Mouse (Mus musculus): Measurements from ENCODE around the gene Scgb1b2. TPM values are rescaled to one million over a fixed set of nuclear protein-coding genes. Genes with fewer than 3 reads are reported as not detected.

Gene Scgb1b2
- not detected for total RNA-seq (2021)

- intact Hi-C loops (cut with DNase I): no loop called here
- DNase-seq (ENCODE audit: low spot score in 2 of 2): no peak
These were observed at the start of gene Scgb1b2 for GRCm38 (mm10) chr7:31291721-31292120. TSS of gene Scgb1b2 (minus strand) at chr7:31291821.

GRCm38 (mm10) chr7:31290208-31290607 is 1.4 kb downstream of the Scgb1b2 start, which contains the start of gene Scgb2b2:
TSS of gene Scgb2b2 (plus strand) at chr7:31290508.
- intact Hi-C loops (cut with DNase I): no loop called here
- DNase-seq (ENCODE audit: low spot score in 2 of 2): no peak

Other genes starting within 250 kb of the Scgb1b2 start
- 10 to 100 TPM; 19.8 to 39.0 TPM for gene Fxyd5, start 249.3 kb downstream of the Scgb1b2 start, total RNA-seq (2021)
- 100 to 1,000 TPM; 184 to 245 TPM for gene Fxyd7, start 240.4 kb downstream of the Scgb1b2 start, total RNA-seq (2021)
- gene Fxyd1, start 234.6 kb downstream of the Scgb1b2 start, total RNA-seq (2021): 10 to 100 TPM; 75.9 to 86.2 TPM
- 10 to 100 TPM; 27.4 to 28.7 TPM for gene Lgi4, start 232.5 kb downstream of the Scgb1b2 start, total RNA-seq (2021)
- not detected for gene Fxyd3, start 215.1 kb downstream of the Scgb1b2 start, total RNA-seq (2021)
- gene Hpn, start 176.5 kb downstream of the Scgb1b2 start, total RNA-seq (2021): 1 to 10 TPM; 2.1 to 4.5 TPM
- 100 to 1,000 TPM; 640 to 844 TPM for gene Scn1b, start 164.8 kb downstream of the Scgb1b2 start, total RNA-seq (2021)
- 100 to 1,000 TPM in 1 of 2 experiments, 10 to 100 TPM in 1; 94.0 to 120 TPM for gene Gramd1a, start 135.9 kb downstream of the Scgb1b2 start, total RNA-seq (2021)
- not detected for gene Scgb2b2, start 1.3 kb downstream of the Scgb1b2 start, total RNA-seq (2021)
- not detected for gene Scgb2b3, start 70.3 kb upstream of the Scgb1b2 start, total RNA-seq (2021)
- gene Scgb1b3, start 83.8 kb upstream of the Scgb1b2 start, total RNA-seq (2021): not detected